Mouse (Mus musculus) kidney, embryonic 14.5 days (tissue): ENCODE data around the gene Elmo1. TPM values are rescaled to one million over a fixed set of nuclear protein-coding genes. Genes with fewer than 3 reads are reported as not detected.

Source experiments
- ATAC-seq: fragments of 200-750 bp; cut with Nextera tagmentation; 2 replicates; pipeline ENCODE4 v1.8.0; 2017; ENCODE audit warnings: moderate number of reproducible peaks, mild to moderate bottlenecking, moderate TSS enrichment, moderate library complexity; ENCODE audit not compliant: low FRiP score, low TSS enrichment
- H3K27ac ChIP-seq: fragments of 300-500 bp; sonication (generic); 2 replicates; pipeline ENCODE4 v1.5.1; 2014; ENCODE audit warnings: low read depth, mild to moderate bottlenecking, low read length, moderate library complexity, mixed read lengths
- H3K27me3 ChIP-seq: fragments of 300-500 bp; sonication (generic); 2 replicates; pipeline ENCODE4 v1.6.1; 2014; ENCODE audit warnings: mild to moderate bottlenecking, low read length; ENCODE audit not compliant: control insufficient read depth, insufficient read depth
- H3K36me3 ChIP-seq: fragments of 300-500 bp; sonication (generic); 2 replicates; pipeline ENCODE4 v1.6.1; 2014; ENCODE audit warnings: low read length, mixed read lengths; ENCODE audit not compliant: control insufficient read depth, insufficient read depth
- H3K4me1 ChIP-seq: fragments of 300-500 bp; sonication (generic); 2 replicates; pipeline ENCODE4 v1.6.1; 2014; ENCODE audit warnings: low read length, mixed read lengths; ENCODE audit not compliant: control insufficient read depth, insufficient read depth
- H3K4me2 ChIP-seq: fragments of 300-500 bp; sonication (generic); replicated peaks from 2 replicates; pipeline ENCODE4 v1.6.1; 2014; ENCODE audit warnings: low read depth, mild to moderate bottlenecking, low read length
- H3K4me3 ChIP-seq: fragments of 300-500 bp; sonication (generic); 2 replicates; pipeline ENCODE4 v1.5.1; 2014; ENCODE audit warnings: mild to moderate bottlenecking, low read length
- H3K9ac ChIP-seq: fragments of 300-500 bp; sonication (generic); 2 replicates; pipeline ENCODE4 v1.6.1; 2014; ENCODE audit warnings: low read depth, mild to moderate bottlenecking, low read length, moderate library complexity
- H3K9me3 ChIP-seq: fragments of 300-500 bp; sonication (generic); 2 replicates; pipeline ENCODE4 v1.6.1; 2016; ENCODE audit warnings: low read length; ENCODE audit not compliant: control insufficient read depth
- WGBS: fragments of 180-500 bp; shearing (Covaris S2); extraction: QIAGEN DNeasy Blood & Tissue Kit; methylation state at CpG from one replicate; pipeline ENCODE4 v1.1.7; 2014; 5-methylcytosine and 5-hydroxymethylcytosine counted together
- polyA plus RNA-seq: library from polyadenylated mRNA; unstranded; fragments of >200 nt; fragmentation: Nextera tagmentation; extraction: Ambion mirVana; gene quantifications from 2 replicates; pipeline ENCODE4 v1.2.1, GENCODE M21; 2014

Elmo1 gene
- polyA plus RNA-seq, 1 experiment from 2014 or later = 15.4 TPM

DNA sequence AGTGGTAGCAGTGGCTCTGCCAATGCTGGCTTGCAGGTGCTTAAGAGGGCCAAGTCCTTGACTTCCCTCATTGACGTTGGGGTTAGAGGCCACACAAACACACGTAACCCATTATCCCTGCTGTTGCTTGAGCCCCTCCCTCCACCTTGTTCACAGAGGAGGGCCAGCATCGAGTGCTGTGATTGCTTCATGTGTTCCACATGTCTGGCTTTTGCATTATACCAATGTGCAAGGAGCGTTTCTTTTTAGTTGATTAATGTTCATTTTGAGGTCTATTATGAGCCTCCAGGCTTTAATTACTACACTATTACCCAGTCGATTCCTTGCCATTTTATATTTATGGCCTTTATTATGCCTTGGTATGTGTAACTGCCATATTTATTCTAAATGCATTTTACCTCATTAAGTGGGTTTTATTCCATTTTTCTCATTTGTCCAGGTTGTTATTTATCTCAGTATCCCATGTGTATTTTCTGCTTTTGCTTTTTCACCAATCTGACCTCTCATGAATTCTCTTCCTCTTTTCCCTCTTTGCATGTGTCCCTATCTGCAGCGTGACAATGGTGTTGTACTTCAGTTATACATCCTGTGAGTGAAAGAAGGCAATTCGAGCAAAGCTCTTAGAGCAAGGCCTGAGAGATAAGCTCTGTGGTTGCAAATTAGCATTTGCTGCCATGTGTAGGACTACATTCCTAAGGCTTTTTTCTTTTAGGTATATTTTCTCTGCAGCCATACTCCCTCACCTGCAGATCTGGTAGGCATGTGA is 275.6 kb downstream of the Elmo1 start:
- H3K4me3 ChIP-seq = no peak overlapping the region
- WGBS = 56% methylated on average over 7 of the region's 7 CpGs
- H3K27ac ChIP-seq = no peak overlapping the region
- no peaks in the 10 kb centered on the region for H3K4me1 ChIP-seq
- ATAC-seq = no peak
- H3K9me3 ChIP-seq = no peaks in the 10 kb centered on the region
- H3K9ac ChIP-seq = no peak overlapping the region
- H3K27me3 ChIP-seq = no peaks in the 10 kb centered on the region
- no peaks in the 10 kb centered on the region for H3K36me3 ChIP-seq
- H3K4me2 ChIP-seq = no peak overlapping the region

- 80% methylated on average over 5 of the region's 5 CpGs for WGBS
Observed at GRCm38 (mm10) chr13:20370036-20370802, 279.8 kb downstream of the Elmo1 start.

GRCm38 (mm10) chr13:20371501-20371900 is 281.1 kb downstream of the Elmo1 start:
- ATAC-seq = no peak
- Histone ChIP-seq H3K9ac (no peak overlapping the region), H3K4me3 (no peak overlapping the region), H3K27me3 (no peaks in the 10 kb centered on the region), H3K36me3 (no peaks in the 10 kb centered on the region), H3K4me1 (peaks cover 5% of the 10 kb centered on the region; the same call in 1 of the 2 replicates), H3K9me3 (no peaks in the 10 kb centered on the region), H3K27ac (0 out of 2 replicates have a peak overlapping the region, but pooled peaks have one; percentile 47), H3K4me2 (no peak overlapping the region)
- WGBS = 70% methylated on average over 6 of the region's 6 CpGs

More at GRCm38 (mm10) chr13:20370036-20370802, 279.8 kb downstream of the Elmo1 start:
- ATAC-seq = no peak
- no peak overlapping the region for H3K9ac ChIP-seq
- peaks cover 5% of the 10 kb centered on the region; the same call in 1 of the 2 replicates for H3K4me1 ChIP-seq
- H3K9me3 ChIP-seq = no peaks in the 10 kb centered on the region
- no peak overlapping the region for H3K27ac ChIP-seq
- H3K27me3 ChIP-seq = no peaks in the 10 kb centered on the region
- no peak overlapping the region for H3K4me2 ChIP-seq
- H3K4me3 ChIP-seq = no peak overlapping the region
- H3K36me3 ChIP-seq = no peaks in the 10 kb centered on the region

DNA sequence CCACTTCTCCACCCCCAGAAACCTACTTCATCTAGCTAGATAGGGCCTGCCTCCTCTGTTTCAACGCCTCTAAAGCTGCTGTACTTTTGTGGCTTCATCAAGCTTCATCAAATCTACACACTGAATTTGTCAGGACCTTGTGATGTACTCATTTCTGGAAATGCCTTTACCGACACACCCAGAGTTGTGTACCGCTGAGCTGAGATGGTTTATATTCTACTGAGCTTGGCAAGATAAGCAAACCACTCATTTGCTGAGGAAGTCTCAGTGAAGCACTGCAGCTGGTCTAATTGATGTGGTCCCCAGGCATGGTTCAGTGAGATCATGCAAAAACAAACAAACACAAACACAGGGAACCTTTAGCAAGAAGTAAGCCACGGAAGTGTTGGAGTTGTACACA is 281.9 kb downstream of the Elmo1 start:
- H3K9me3 ChIP-seq = no peaks in the 10 kb centered on the region
- peaks cover 5% of the 10 kb centered on the region; the same call in 1 of the 2 replicates for H3K4me1 ChIP-seq
- H3K9ac ChIP-seq = no peak overlapping the region
- no peaks in the 10 kb centered on the region for H3K36me3 ChIP-seq
- peak overlapping the region; percentile 47; the same call in 1 of the 2 replicates for H3K27ac ChIP-seq
- no peak overlapping the region for H3K4me2 ChIP-seq
- WGBS = 41% methylated on average over 4 of the region's 4 CpGs
- ATAC-seq = peak; percentile 66; the same call in 1 of the 2 replicates
- no peaks in the 10 kb centered on the region for H3K27me3 ChIP-seq
- no peak overlapping the region for H3K4me3 ChIP-seq

DNA sequence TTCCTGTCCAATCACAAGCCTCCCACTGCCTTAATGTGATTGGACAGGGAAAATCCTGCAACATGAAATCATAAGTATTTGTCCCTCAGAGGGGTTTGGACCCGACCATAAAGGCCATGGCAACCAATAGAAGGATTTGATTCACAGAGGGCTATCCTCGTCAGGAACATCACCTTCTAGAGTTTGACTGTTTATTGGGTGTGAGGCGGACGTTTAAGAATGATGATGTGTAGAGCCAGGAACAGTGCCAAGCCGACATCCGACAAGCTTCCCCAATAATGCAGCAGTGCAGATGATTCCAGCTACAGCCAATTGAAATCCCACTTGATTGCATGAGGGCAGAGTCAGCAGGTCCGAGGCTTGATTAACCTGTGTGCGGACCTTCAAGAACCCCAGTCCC is 288.5 kb downstream of the Elmo1 start:
- Histone ChIP-seq H3K27me3 (no peaks in the 10 kb centered on the region), H3K36me3 (no peaks in the 10 kb centered on the region), H3K27ac (no peak overlapping the region), H3K9ac (no peak overlapping the region), H3K4me1 (no peaks in the 10 kb centered on the region), H3K4me3 (no peak overlapping the region), H3K4me2 (no peak overlapping the region), H3K9me3 (no peaks in the 10 kb centered on the region)
- ATAC-seq = no peak
- 88% methylated on average over 8 of the region's 8 CpGs for WGBS

DNA sequence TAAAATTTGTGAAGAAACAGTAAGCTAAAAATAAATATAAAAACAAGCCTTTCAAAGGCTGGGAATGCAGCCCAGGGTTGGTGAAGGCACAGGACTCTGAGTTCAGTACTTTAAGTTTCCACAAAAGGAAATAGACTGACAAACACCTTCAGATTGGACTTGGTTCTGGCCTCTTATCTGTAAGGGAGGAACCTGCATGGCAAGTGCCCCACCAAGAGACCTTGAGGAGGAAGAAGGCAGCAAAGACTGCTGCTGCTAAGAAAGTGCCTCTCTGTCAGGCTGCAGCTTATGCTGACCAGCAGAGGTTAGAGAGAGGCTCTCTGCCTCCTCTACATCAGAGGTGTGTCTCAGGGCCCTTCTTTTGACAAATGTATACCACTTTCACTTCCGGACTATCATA is 293.5 kb downstream of the Elmo1 start:
- H3K27me3 ChIP-seq = no peaks in the 10 kb centered on the region
- no peak for ATAC-seq
- H3K4me3 ChIP-seq = no peak overlapping the region
- 97% methylated on average over 1 of the region's 1 CpGs for WGBS
- no peak overlapping the region for H3K9ac ChIP-seq
- H3K9me3 ChIP-seq = no peaks in the 10 kb centered on the region
- H3K27ac ChIP-seq = no peak overlapping the region
- no peak overlapping the region for H3K4me2 ChIP-seq
- H3K4me1 ChIP-seq = no peaks in the 10 kb centered on the region
- H3K36me3 ChIP-seq = no peaks in the 10 kb centered on the region

GRCm38 (mm10) chr13:20384846-20385245 is 294.4 kb downstream of the Elmo1 start:
- no peak for ATAC-seq
- no peaks in the 10 kb centered on the region for H3K4me1 ChIP-seq
- H3K27me3 ChIP-seq = no peaks in the 10 kb centered on the region
- H3K4me2 ChIP-seq = no peak overlapping the region
- no peak overlapping the region for H3K27ac ChIP-seq
- H3K36me3 ChIP-seq = no peaks in the 10 kb centered on the region
- H3K4me3 ChIP-seq = no peak overlapping the region
- no peak overlapping the region for H3K9ac ChIP-seq
- no peaks in the 10 kb centered on the region for H3K9me3 ChIP-seq
- WGBS = 89% methylated on average over 2 of the region's 2 CpGs

GRCm38 (mm10) chr13:20385423-20385822 is 295.0 kb downstream of the Elmo1 start:
- Histone ChIP-seq H3K9me3 (no peaks in the 10 kb centered on the region), H3K4me2 (no peak overlapping the region), H3K36me3 (no peaks in the 10 kb centered on the region), H3K4me1 (no peaks in the 10 kb centered on the region), H3K4me3 (no peak overlapping the region), H3K27ac (no peak overlapping the region), H3K9ac (no peak overlapping the region), H3K27me3 (no peaks in the 10 kb centered on the region)
- ATAC-seq = no peak
- 83% methylated on average over 2 of the region's 2 CpGs for WGBS
